Mouse (Mus musculus) retina, postnatal 1 day (tissue): Measurements from ENCODE around the gene Rnft1.
A peak's percentile ranks its signal among the peaks of the same experiment; 100 is the strongest.

ENCODE experiments used
- DNase-seq: peaks from one replicate; pipeline ENCODE4 v3.0.0-alpha.2; 2012

The Rnft1 gene

GRCm38 (mm10) chr11:86484101-86484868 lies at the start of gene Rnft1:
Gene Rnft1 (plus strand): TSS chr11:86484657.
- peak; percentile 99 for DNase-seq

GRCm38 (mm10) chr11:86436843-86437242 lies 47.6 kb upstream of the Rnft1 start:
- peak; percentile 64 for DNase-seq

DNA sequence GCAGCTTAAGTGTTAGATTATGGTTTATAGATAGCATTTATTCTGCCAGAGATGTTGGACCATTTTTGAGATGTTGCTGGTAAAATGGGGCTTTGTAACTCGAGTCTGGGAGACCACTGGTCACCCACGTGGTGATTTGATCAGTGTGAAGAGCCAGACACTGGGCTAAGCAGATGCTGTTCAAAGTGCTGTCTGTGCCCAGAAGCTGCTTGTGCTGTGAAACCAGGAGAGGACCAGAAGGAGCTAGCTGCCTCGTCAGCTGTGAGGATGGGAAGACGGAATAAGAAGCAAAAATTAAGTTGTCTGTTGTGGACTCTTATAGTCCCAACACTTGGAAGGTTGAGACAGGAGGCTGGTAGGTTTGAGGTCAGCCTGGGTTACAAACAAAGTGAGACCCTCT lies 46.2 kb upstream of the Rnft1 start:
- no peak for DNase-seq

GRCm38 (mm10) chr11:86440791-86441190 lies 43.7 kb upstream of the Rnft1 start:
- no peak for DNase-seq

- no peak for DNase-seq
Measured at GRCm38 (mm10) chr11:86453991-86454390, 30.5 kb upstream of the Rnft1 start.

- DNase-seq, result no peak
Measured at GRCm38 (mm10) chr11:86457545-86457944, 26.9 kb upstream of the Rnft1 start.

GRCm38 (mm10) chr11:86458866-86459265 lies 25.6 kb upstream of the Rnft1 start:
- no peak for DNase-seq

GRCm38 (mm10) chr11:86462579-86462978 lies 21.9 kb upstream of the Rnft1 start:
- DNase-seq, result no peak

DNA sequence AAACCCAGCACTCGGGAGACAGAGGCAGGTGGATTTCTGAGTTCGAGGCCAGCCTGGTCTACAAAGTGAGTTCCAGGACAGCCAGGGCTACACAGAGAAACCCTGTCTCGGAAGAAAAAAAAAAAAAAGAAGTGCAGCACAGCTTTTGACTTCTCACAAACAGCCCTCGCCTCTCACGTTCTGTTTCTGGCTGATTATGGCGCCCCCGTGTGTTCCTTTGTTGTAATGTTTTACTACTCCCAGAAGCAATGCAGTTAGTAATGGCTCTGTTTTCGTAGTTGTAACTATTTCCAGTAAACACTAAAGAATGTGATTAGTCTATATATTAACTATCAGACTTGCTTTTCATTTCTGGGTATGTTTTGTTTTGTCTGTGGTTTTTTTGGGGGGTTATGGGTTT lies 20.2 kb upstream of the Rnft1 start:
- DNase-seq, result peak; percentile 82

DNA sequence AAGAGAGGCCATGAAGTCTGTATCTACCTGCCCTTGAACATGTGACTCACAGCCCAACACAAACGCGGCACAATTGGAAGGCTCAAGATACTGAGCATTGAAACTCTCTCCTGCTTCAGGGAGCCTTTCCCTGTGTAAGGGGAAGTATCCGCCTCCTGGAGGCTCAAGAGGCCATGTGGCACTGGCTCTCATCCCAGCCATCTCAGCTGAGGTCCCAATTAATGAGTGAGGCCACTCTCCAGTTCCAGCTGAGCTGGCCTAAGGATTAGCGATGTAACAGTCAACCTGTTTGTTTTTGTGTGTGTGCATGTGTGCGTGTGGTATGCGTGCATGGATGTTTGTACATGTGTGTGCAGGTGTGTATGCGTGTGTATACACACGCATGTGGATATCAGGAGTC lies 16.1 kb upstream of the Rnft1 start:
- DNase-seq, result peak; percentile 62

DNA sequence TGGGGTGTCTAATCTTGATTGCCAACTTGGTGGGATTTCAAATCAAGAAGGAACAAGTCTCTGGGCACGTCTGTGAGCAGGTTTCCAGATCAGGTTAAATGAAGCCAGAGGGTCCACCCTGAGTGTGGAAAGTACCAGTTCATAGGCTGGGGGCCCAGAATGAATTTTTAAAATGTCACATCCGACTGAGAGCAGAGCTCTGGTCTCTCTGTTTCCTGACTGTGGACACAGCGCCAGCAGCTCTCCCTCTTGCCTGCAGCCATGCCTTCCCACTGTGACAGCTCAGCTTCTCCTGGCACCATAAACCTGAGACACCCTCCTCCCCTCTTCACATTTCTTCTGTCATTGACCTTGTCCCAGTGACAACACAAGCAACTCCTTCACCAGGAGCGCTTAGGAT lies 15.5 kb upstream of the Rnft1 start:
- DNase-seq, result no peak

- DNase-seq, result peak; percentile 40
Measured at GRCm38 (mm10) chr11:86471785-86472184, 12.7 kb upstream of the Rnft1 start.

- no peak for DNase-seq
Measured at GRCm38 (mm10) chr11:86472771-86473171, 11.7 kb upstream of the Rnft1 start.

DNA sequence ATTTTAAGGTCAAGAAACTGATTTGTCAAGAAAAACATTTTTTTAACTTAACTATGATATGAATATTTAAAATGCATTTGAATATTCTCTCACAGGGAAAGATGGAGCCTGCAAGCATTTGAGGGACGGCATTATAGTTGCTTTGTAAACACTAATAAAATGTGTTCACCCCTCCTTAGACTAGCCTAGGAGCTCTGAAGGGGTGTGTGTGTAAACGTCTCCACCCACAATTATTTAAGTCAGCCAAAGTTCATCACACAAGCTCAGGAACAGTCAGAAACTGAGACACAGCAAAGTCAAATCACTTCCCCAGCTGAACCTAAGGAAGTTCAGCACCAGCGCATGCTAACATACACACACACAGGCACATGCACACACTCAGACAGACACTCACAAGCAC lies 10.9 kb upstream of the Rnft1 start:
- DNase-seq, result no peak

DNA sequence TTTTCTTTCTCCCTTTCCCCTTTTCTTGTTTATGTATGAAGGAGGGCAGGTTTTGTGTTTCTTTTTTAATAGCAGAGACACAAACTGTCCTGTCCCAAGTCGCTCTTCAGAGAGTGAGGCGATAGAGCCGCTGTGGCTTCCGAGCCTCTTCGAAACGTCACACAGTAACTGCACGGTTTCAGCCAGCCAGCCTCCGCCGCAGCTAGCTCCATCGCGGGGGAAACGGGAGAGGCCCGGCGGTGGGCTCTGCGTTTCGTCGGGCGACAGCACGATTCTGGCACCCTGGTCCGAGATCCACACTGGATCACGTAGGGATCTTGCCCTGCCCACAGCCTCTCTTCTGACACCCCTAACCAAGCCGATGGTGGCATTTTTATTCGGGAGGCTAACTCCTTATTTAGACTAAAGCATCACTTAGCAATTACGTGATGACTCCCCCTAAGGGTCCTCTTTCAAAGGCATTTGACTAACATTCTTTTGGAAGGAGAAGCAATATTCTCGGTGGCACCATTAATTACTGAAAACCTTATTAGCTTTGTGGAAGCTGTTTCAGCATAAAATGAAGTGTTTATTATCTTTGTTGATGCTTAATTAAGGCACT lies 553 bp downstream of the Rnft1 start:
- DNase-seq, result no peak

- DNase-seq, result no peak
Measured at GRCm38 (mm10) chr11:86490782-86491181, 6.3 kb downstream of the Rnft1 start.

DNA sequence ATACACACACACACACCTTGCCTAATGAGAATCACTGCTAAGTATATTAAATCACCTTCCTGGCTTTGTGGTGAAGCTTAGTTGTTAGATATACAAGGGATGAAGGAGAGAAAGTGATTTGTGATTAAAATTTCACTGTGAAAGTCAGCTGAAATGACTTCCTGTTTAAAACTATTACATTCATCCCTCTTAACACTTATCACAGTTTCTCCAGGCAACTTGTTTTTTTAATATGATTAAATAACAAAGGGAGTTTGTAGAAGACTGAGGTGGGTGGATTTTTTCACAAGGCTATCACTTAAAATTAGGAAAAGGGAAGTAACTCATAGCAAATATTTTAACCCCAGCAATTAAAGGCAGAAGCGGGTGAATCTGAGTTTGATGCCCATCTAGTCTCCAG lies 12.9 kb downstream of the Rnft1 start:
- DNase-seq, result no peak

DNA sequence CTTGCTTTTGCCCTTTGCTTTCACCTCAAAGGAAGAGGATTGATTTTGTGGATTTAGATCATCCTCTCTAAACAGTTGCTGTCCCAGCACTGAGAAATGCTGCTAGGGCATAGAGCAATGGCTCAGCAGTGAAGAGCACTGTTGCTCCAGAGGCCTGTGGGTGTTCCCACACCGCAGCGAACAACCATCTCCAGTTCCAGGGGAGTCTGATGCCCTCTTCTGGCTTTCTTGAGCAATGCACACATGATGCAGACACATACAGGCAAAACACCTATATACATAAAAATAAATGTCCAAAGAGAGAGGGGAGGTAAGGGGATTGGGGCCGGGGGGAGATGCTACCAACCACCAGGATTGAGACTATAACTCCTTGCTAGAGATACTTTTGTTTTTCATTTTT lies 13.5 kb downstream of the Rnft1 start:
- DNase-seq, result no peak

GRCm38 (mm10) chr11:86500795-86501194 lies 16.3 kb downstream of the Rnft1 start:
- no peak for DNase-seq

DNA sequence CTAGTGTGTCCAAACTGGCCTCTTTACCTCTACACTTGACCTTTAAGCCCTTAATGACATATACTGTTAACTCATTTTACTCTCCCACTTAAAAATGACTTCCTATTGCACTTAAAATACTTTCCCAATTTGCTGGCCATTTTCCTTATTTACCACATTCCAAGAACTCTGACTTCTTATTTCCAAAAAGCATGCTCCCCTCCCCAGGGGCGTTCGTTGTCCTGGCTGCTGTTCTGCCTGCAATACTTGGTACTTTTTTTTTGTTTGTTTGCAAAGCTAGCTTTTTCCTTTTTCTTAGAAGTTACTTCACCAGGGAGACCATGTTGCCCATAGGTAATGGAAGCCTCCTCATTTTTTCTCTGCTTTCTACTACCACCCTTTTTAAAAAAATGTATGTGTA lies 18.7 kb downstream of the Rnft1 start:
- DNase-seq, result no peak

DNA sequence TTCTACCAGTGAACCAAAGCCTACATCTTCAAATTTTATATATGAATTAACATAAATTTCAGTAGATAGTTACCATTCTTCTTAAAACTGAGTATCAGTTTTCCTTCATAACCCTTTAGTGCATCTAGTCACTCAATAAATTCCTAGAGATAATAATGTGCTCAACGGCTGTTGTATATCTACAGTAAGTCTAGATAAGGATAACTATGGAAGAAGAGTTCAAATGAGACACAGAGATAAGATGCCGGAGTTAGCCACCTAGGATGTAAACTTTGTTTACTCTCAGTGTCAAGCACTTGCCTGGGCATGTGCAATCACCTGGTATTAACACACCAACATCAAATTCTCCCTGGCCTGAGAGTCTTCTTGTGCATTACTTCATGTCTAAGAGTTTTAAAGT lies 22.9 kb downstream of the Rnft1 start:
- no peak for DNase-seq

- no peak for DNase-seq
Measured at GRCm38 (mm10) chr11:86507991-86508390, 23.5 kb downstream of the Rnft1 start.

- DNase-seq, result no peak
Measured at GRCm38 (mm10) chr11:86516620-86517019, 32.2 kb downstream of the Rnft1 start.

GRCm38 (mm10) chr11:86517229-86517628 lies 32.8 kb downstream of the Rnft1 start:
- DNase-seq, result no peak

- no peak for DNase-seq
Measured at GRCm38 (mm10) chr11:86519751-86520150, 35.3 kb downstream of the Rnft1 start.
